Mouse (Mus musculus): ENCODE measurements around the gene Psma3. TPM values are rescaled to one million over a fixed set of nuclear protein-coding genes. Genes with fewer than 3 reads are reported as not detected.

Psma3 gene
- 210 TPM for polyA plus RNA-seq (2012; fragmentation: generic; extraction: Trizol)

DNA sequence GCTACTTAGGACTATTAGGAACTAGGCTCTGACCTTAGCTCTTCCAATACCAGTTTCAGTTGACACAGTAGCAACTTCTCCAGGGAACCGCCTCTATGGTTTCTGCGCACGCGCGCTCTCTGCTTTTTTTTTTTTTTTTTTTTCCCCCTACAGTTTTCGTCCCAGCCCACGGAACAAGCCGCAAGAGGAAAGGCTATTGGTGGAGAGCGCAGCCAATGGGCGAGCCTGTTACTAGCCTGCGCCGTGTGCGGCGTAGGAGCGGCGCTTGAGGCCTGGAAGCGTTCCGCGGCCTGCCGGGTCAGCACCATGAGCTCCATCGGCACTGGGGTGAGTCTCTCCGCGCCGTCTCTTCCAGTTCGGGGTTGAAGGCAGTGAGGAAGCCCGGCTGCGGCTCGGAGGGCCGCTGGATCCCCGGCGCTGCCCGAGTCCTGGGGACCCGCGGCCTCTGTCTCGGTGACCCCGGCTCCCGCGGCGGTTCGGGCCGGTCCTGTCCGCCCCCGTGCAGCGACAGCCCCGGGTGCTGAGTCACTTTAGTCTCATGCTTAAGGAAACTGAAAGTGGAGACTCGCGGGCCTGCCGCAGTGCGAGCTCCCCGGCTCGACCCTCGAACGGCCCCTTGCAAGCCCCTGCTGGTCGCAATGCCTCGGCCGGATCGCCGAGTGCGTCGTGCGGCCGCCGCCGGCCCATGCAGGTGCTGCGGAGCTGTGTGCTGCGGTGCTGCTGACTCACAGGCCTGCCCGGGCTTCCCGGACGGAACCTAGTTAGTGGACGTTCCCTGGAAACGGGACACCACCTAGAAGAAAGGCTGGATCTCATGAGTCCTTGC lies at the start of gene Psma3:
Gene Psma3 (plus strand): TSS at position 181 of the 826 bp plus-strand sequence.
- Histone ChIP-seq H3K4me3 (peak within 1 kb of the TSS; percentile 81), H3K4me2 (ENCODE audit: low read depth) (peak within 1 kb of the TSS; percentile 97), H3ac (ENCODE audit: control insufficient read depth, insufficient read length) (peak within 1 kb of the TSS; percentile 77), H3K36me3 (ENCODE audit: control insufficient read depth, insufficient read depth) (no peaks in the 10 kb centered on the region), H3K27me3 (ENCODE audit: control insufficient read depth, insufficient read depth, insufficient read length) (no peaks in the 10 kb centered on the region), H3K79me2 (ENCODE audit: control insufficient read depth, insufficient read depth) (peaks cover 49% of the 10 kb centered on the region)
- TF ChIP-seq TCF12 (IDR thresholded peaks at IDR 0.05; ENCODE audit: insufficient read depth, poor library complexity, severe bottlenecking) (no peak), MYOG (IDR thresholded peaks at IDR 0.05; ENCODE audit: control insufficient read depth in 1 of 3, insufficient read depth in 1 of 3, insufficient read length in 2 of 3, low read depth in 2 of 3) (peak in 1 of 3 experiments; percentile 4), POLR2AphosphoS2 (IDR thresholded peaks at IDR 0.05; ENCODE audit: insufficient read length, low read depth) (peak; percentile 92), CEBPB (IDR thresholded peaks at IDR 0.05; ENCODE audit: insufficient read depth, poor library complexity, severe bottlenecking) (no peak), REST (IDR thresholded peaks at IDR 0.05; ENCODE audit: insufficient read depth, insufficient read length) (no peak), E2F4 (IDR thresholded peaks at IDR 0.05; ENCODE audit: insufficient read depth) (no peak), USF1 (IDR thresholded peaks at IDR 0.05; ENCODE audit: low read depth) (no peak), MAX (IDR thresholded peaks at IDR 0.05; ENCODE audit: low read depth) (no peak), TCF3 (IDR thresholded peaks at IDR 0.05; ENCODE audit: insufficient read length, low read depth) (no peak), POLR2A (IDR thresholded peaks at IDR 0.05; ENCODE audit: insufficient read length, low read depth) (peak; percentile 86), MYOD1 (IDR thresholded peaks at IDR 0.05; ENCODE audit: control insufficient read depth in 1 of 3, insufficient read length in 2 of 3, low read depth in 2 of 3) (peak in 1 of 3 experiments; percentile 50), SRF (IDR thresholded peaks at IDR 0.05; ENCODE audit: control insufficient read depth, insufficient read length, low read depth) (no peak)

DNA sequence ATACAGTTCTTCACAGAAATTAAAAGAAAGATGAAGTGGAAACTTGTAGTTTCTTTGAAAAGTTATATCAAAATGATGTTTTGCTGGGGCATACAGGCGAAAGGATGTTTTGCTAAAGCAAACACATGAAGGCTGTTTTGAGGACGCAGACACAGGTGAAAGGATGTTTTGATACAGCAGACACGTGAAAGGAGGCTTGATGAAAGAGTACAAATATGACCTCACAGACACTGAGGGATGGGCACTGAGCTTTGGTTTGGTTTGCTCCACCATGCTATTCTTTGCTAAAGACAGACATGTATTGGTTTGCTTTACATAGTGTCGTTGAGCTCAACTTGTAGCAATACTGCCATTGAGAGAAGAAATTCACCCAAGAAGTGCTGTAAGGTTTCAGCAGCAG lies 44.6 kb upstream of the Psma3 start:
- no peaks in the 10 kb centered on the region for H3K79me2 ChIP-seq (ENCODE audit: control insufficient read depth, insufficient read depth)
- no peak overlapping the region for H3ac ChIP-seq (ENCODE audit: control insufficient read depth, insufficient read length)
- TF ChIP-seq TCF3 (IDR thresholded peaks at IDR 0.05; ENCODE audit: insufficient read length, low read depth), result no peak
- TF ChIP-seq MAX (IDR thresholded peaks at IDR 0.05; ENCODE audit: low read depth), result no peak
- TF ChIP-seq POLR2A (IDR thresholded peaks at IDR 0.05; ENCODE audit: insufficient read length, low read depth), result no peak
- no peak for TF ChIP-seq SRF (IDR thresholded peaks at IDR 0.05; ENCODE audit: control insufficient read depth, insufficient read length, low read depth)
- TF ChIP-seq USF1 (IDR thresholded peaks at IDR 0.05; ENCODE audit: low read depth), result no peak
- no peak for TF ChIP-seq MYOG (IDR thresholded peaks at IDR 0.05; ENCODE audit: control insufficient read depth in 1 of 3, insufficient read depth in 1 of 3, insufficient read length in 2 of 3, low read depth in 2 of 3)
- TF ChIP-seq E2F4 (IDR thresholded peaks at IDR 0.05; ENCODE audit: insufficient read depth), result no peak
- TF ChIP-seq MYOD1 (IDR thresholded peaks at IDR 0.05; ENCODE audit: control insufficient read depth in 1 of 3, insufficient read length in 2 of 3, low read depth in 2 of 3), result no peak
- TF ChIP-seq REST (IDR thresholded peaks at IDR 0.05; ENCODE audit: insufficient read depth, insufficient read length), result no peak
- TF ChIP-seq POLR2AphosphoS2 (IDR thresholded peaks at IDR 0.05; ENCODE audit: insufficient read length, low read depth), result no peak
- no peak for TF ChIP-seq CEBPB (IDR thresholded peaks at IDR 0.05; ENCODE audit: insufficient read depth, poor library complexity, severe bottlenecking)
- no peak for TF ChIP-seq TCF12 (IDR thresholded peaks at IDR 0.05; ENCODE audit: insufficient read depth, poor library complexity, severe bottlenecking)
- H3K36me3 ChIP-seq (ENCODE audit: control insufficient read depth, insufficient read depth), result no peaks in the 10 kb centered on the region
- H3K4me3 ChIP-seq, result no peak overlapping the region
- H3K27me3 ChIP-seq (ENCODE audit: control insufficient read depth, insufficient read depth, insufficient read length), result no peaks in the 10 kb centered on the region
- H3K4me2 ChIP-seq (ENCODE audit: low read depth), result no peak overlapping the region

DNA sequence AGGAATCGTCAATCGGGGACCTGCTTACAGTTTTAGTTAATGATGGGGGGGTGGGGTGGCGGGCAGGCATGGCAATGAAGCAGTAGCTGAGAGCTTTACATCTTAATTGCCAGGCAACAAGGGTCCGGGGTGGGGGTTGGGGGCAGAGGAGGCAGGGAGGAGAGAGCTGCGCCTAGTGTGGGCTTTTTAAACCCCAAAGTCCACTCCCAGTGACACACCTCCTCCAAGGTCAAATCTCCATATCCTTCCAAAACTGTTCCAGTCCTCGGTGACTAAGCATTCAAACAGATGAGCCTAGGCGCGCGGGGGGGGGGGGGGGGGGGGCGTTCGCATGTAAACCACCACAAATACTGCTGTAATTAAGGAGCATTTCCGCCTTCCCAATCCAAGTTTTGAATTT lies 37.3 kb upstream of the Psma3 start:
- Histone ChIP-seq H3K27me3 (ENCODE audit: control insufficient read depth, insufficient read depth, insufficient read length) (no peaks in the 10 kb centered on the region), H3K36me3 (ENCODE audit: control insufficient read depth, insufficient read depth) (peaks cover 6% of the 10 kb centered on the region), H3ac (ENCODE audit: control insufficient read depth, insufficient read length) (peak overlapping the region; percentile 63), H3K4me3 (peak overlapping the region; percentile 76), H3K4me2 (ENCODE audit: low read depth) (peak overlapping the region; percentile 49), H3K79me2 (ENCODE audit: control insufficient read depth, insufficient read depth) (peaks cover 26% of the 10 kb centered on the region)
- TF ChIP-seq TCF12 (IDR thresholded peaks at IDR 0.05; ENCODE audit: insufficient read depth, poor library complexity, severe bottlenecking) (no peak), POLR2AphosphoS2 (IDR thresholded peaks at IDR 0.05; ENCODE audit: insufficient read length, low read depth) (no peak), MAX (IDR thresholded peaks at IDR 0.05; ENCODE audit: low read depth) (no peak)

DNA sequence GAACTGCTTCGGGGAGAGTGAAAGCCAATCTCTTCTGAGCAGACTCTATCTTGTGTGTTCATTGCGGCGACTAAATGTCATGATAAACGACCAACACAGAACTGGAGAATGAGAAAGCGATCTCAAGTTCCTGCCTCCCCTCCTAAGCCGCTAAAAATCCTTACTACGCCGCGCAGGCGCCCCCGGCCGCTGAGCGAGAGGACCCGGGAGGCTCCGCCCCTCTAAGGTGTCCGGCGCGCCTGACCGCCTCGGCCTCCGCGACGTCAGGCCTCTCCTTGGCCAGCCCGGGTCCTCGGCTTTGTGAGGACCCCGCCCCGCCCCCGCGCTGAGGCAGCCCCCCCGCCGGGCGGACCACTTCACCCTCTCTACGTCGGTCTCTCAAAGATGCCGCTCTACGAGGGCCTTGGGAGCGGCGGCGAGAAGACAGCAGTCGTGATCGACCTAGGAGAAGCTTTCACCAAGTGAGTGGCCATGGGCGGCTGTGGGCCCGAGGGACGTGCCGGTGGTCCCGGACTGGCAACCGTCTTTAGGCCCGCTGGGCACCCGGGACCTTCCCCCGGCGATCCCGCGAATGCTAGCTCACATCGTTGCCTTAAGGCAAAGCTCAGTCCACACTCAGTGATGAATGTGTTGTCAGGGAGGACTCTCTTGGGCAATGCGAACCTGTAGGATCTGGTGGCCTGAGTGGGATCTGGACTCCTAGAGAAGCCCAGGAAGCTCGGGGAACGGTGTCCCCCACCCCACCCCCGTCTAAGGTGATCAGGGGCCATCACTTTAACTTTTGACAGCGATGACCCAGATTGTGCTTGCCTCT lies 36.6 kb upstream of the Psma3 start, which contains the start of gene Actr10:
Gene Actr10 (plus strand): TSS at position 287 of the 814 bp plus-strand sequence.
- peak within 1 kb of the TSS; percentile 91 for H3K4me2 ChIP-seq (ENCODE audit: low read depth)

More for the DNA sequence above, 36.6 kb upstream of the Psma3 start, which contains the start of gene Actr10:
- Histone ChIP-seq H3K36me3 (ENCODE audit: control insufficient read depth, insufficient read depth) (peaks cover 13% of the 10 kb centered on the region), H3K79me2 (ENCODE audit: control insufficient read depth, insufficient read depth) (peaks cover 26% of the 10 kb centered on the region), H3K4me3 (peak within 1 kb of the TSS; percentile 76), H3K27me3 (ENCODE audit: control insufficient read depth, insufficient read depth, insufficient read length) (no peaks in the 10 kb centered on the region), H3ac (ENCODE audit: control insufficient read depth, insufficient read length) (peak within 1 kb of the TSS; percentile 63)
- no peak for TF ChIP-seq TCF12 (IDR thresholded peaks at IDR 0.05; ENCODE audit: insufficient read depth, poor library complexity, severe bottlenecking)
- no peak for TF ChIP-seq TCF3 (IDR thresholded peaks at IDR 0.05; ENCODE audit: insufficient read length, low read depth)
- TF ChIP-seq POLR2A (IDR thresholded peaks at IDR 0.05; ENCODE audit: insufficient read length, low read depth), result peak; percentile 72
- peak; percentile 62 for TF ChIP-seq POLR2AphosphoS2 (IDR thresholded peaks at IDR 0.05; ENCODE audit: insufficient read length, low read depth)
- TF ChIP-seq USF1 (IDR thresholded peaks at IDR 0.05; ENCODE audit: low read depth), result no peak
- TF ChIP-seq E2F4 (IDR thresholded peaks at IDR 0.05; ENCODE audit: insufficient read depth), result no peak
- no peak for TF ChIP-seq CEBPB (IDR thresholded peaks at IDR 0.05; ENCODE audit: insufficient read depth, poor library complexity, severe bottlenecking)
- no peak for TF ChIP-seq MYOD1 (IDR thresholded peaks at IDR 0.05; ENCODE audit: control insufficient read depth in 1 of 3, insufficient read length in 2 of 3, low read depth in 2 of 3)
- TF ChIP-seq REST (IDR thresholded peaks at IDR 0.05; ENCODE audit: insufficient read depth, insufficient read length), result no peak
- no peak for TF ChIP-seq MYOG (IDR thresholded peaks at IDR 0.05; ENCODE audit: control insufficient read depth in 1 of 3, insufficient read depth in 1 of 3, insufficient read length in 2 of 3, low read depth in 2 of 3)
- peak; percentile 53 for TF ChIP-seq MAX (IDR thresholded peaks at IDR 0.05; ENCODE audit: low read depth)

Data from myocyte (in vitro differentiated cells).